ENCODE assay signal across 9 mouse cellular contexts in genomic region chr16:38091706-38092105, GRCm38 (mm10). TPM values are rescaled to one million over a fixed set of nuclear protein-coding genes. Genes with fewer than 3 reads are reported as not detected.
A peak's percentile ranks its signal among the peaks of the same experiment; 100 is the strongest.
DNase-seq lines count a peak whose midpoint lies in the region; ATAC-seq and TF ChIP-seq lines count a peak whose summit lies in the region.
"Had no signal": no experiment of that assay in that cellular context is flagged by ENCODE, and none has a peak within 500 bp of the region (broad histone marks: within the 10 kb centered on the region; RNA-seq: fewer than 3 reads in every experiment).

No protein-coding gene starts in this region.

- no peak for ATAC-seq in neural tube, embryonic 11.5 days (ENCODE audit: insufficient read depth, low FRiP score, low TSS enrichment)
- ATAC-seq in limb, embryonic 14.5 days (ENCODE audit: low FRiP score, low read depth): no peak
- ATAC-seq in stomach, embryonic 16.5 days (ENCODE audit: insufficient read depth, low FRiP score): no peak

- no peaks in the 10 kb centered on the region for H3K27me3 ChIP-seq in neural tube, embryonic 11.5 days (ENCODE audit: control insufficient read depth, insufficient read depth, low read length)
- H3K27me3 ChIP-seq in limb, embryonic 14.5 days (ENCODE audit: control insufficient read depth, insufficient read depth, low read length): no peaks in the 10 kb centered on the region
- H3K27me3 ChIP-seq in stomach, embryonic 16.5 days (ENCODE audit: control insufficient read depth, insufficient read depth, low read length): no peaks in the 10 kb centered on the region

- no peaks in the 10 kb centered on the region for H3K36me3 ChIP-seq in neural tube, embryonic 11.5 days (ENCODE audit: control insufficient read depth, insufficient read depth, low read length)
- H3K36me3 ChIP-seq in limb, embryonic 14.5 days (ENCODE audit: control insufficient read depth, insufficient read depth, low read length): peaks cover 4% of the 10 kb centered on the region; the same call in 1 of the 2 replicates
- no peaks in the 10 kb centered on the region for H3K36me3 ChIP-seq in stomach, embryonic 16.5 days (ENCODE audit: control insufficient read depth, insufficient read depth, low read length)

- H3K4me2 ChIP-seq in neural tube, embryonic 11.5 days (ENCODE audit: low read depth): peak overlapping the region; percentile 89
- H3K4me2 ChIP-seq in limb, embryonic 14.5 days (replicated peaks; ENCODE audit: low read depth, low read length, severe bottlenecking): peak overlapping the region; percentile 68
- peak overlapping the region; percentile 75 for H3K4me2 ChIP-seq in stomach, embryonic 16.5 days (ENCODE audit: low read depth, low read length)

- no peaks in the 10 kb centered on the region for H3K9me3 ChIP-seq in neural tube, embryonic 11.5 days (ENCODE audit: control insufficient read depth, low read length)
- H3K9me3 ChIP-seq in limb, embryonic 14.5 days (ENCODE audit: control insufficient read depth, low read length): no peaks in the 10 kb centered on the region
- no peaks in the 10 kb centered on the region for H3K9me3 ChIP-seq in stomach, embryonic 16.5 days (replicated peaks; ENCODE audit: control insufficient read depth, low read length)

- peak overlapping the region; percentile 97 for H3K4me3 ChIP-seq in neural tube, embryonic 11.5 days (ENCODE audit: low read depth, low read length)
- peak overlapping the region; percentile 88 for H3K4me3 ChIP-seq in limb, embryonic 14.5 days (replicated peaks; ENCODE audit: low read length)
- H3K4me3 ChIP-seq in stomach, embryonic 16.5 days (replicated peaks; ENCODE audit: low read length): peak overlapping the region; percentile 84

- WGBS in neural tube, embryonic 11.5 days: 37% methylated on average over 5 of the region's 5 CpGs
- WGBS in limb, embryonic 14.5 days: 18% methylated on average over 5 of the region's 5 CpGs
- 5% methylated on average over 5 of the region's 5 CpGs for WGBS in stomach, embryonic 16.5 days

- no peak for TF ChIP-seq POLR2A in limb, embryonic 14.5 days (IDR thresholded peaks at IDR 0.05; ENCODE audit: borderline replicate concordance, extremely low read depth, insufficient read depth, insufficient read length)

- DNase-seq in embryo, embryonic 10.5 days (ENCODE audit: low spot score): peak; percentile 9
- no peak for DNase-seq in embryo, embryonic 10 days (ENCODE audit: low spot score)
- DNase-seq in neural tube, embryonic 11.5 days (ENCODE audit: low spot score): no peak
- DNase-seq in neural tube, embryonic 10.5 days (ENCODE audit: extremely low spot score, low spot score): no peak
- DNase-seq in limb, embryonic 14.5 days (ENCODE audit: low spot score): no peak
- DNase-seq in ovary, postnatal 14 days (ENCODE audit: low spot score): no peak
- no peak for DNase-seq in adrenal gland, postnatal 10 days
- DNase-seq: kidney, adult 18-20 months had no signal

- H3K4me1 ChIP-seq in neural tube, embryonic 11.5 days (ENCODE audit: control insufficient read depth, insufficient read depth, low read length): peaks cover 12% of the 10 kb centered on the region
- peaks cover 20% of the 10 kb centered on the region for H3K4me1 ChIP-seq in limb, embryonic 14.5 days (ENCODE audit: control insufficient read depth, insufficient read depth, low read length)
- H3K4me1 ChIP-seq in stomach, embryonic 16.5 days (ENCODE audit: control insufficient read depth, insufficient read depth, low read length): peaks cover 36% of the 10 kb centered on the region

- peak overlapping the region; percentile 51 for H3K9ac ChIP-seq in neural tube, embryonic 11.5 days (ENCODE audit: low read length)
- H3K9ac ChIP-seq in limb, embryonic 14.5 days (ENCODE audit: low read depth, low read length, severe bottlenecking): peak overlapping the region; percentile 95
- peak overlapping the region; percentile 60 for H3K9ac ChIP-seq in stomach, embryonic 16.5 days (ENCODE audit: low read length)

- no peak overlapping the region for H3K27ac ChIP-seq in neural tube, embryonic 11.5 days (ENCODE audit: low read depth, low read length)
- H3K27ac ChIP-seq in limb, embryonic 14.5 days (replicated peaks; ENCODE audit: low read depth, low read length): no peak overlapping the region
- H3K27ac ChIP-seq in stomach, embryonic 16.5 days (ENCODE audit: low read length): no peak overlapping the region

RNA-seq across cellular contexts. Expression of gene Gsk3b, which starts 2.9 kb away (rescaled TPM):
- 119 TPM in 2 replicates for polyA plus RNA-seq in neural tube, embryonic 11.5 days (2014; fragmentation: Nextera tagmentation; extraction: Ambion mirVana)
- polyA plus RNA-seq in limb, embryonic 14.5 days (2012; rRNA removed): 17.5 and 20.1 TPM in 2 replicates
- 61.3 and 63.2 TPM in 2 replicates for polyA plus RNA-seq in limb, embryonic 14.5 days (2014; fragmentation: Nextera tagmentation; extraction: Ambion mirVana)
- polyA plus RNA-seq in stomach, embryonic 16.5 days (2015; fragmentation: Nextera tagmentation; extraction: Ambion mirVana): 41.8 and 42.3 TPM in 2 replicates
- 10 to 100 TPM; 52.5 to 69.5 TPM for total RNA-seq in adrenal gland, postnatal 10 days (2021)
